Mouse (Mus musculus): ENCODE results near the gene Wnt10b. TPM values are rescaled to one million over a fixed set of nuclear protein-coding genes. Genes with fewer than 3 reads are reported as not detected.

Gene Wnt10b
- polyA plus RNA-seq, 1 experiment from 2014 or later: 0.10 TPM

- H3K9me3 ChIP-seq: no peaks in the 10 kb centered on the region
- 21% methylated on average over 19 of the region's 19 CpGs for WGBS
- no peak overlapping the region for H3K4me3 ChIP-seq
Measured at GRCm38 (mm10) chr15:98724441-98724840, 53.5 kb downstream of the Wnt10b start.

GRCm38 (mm10) chr15:98722854-98723253 lies 55.1 kb downstream of the Wnt10b start:
- 48% methylated on average over 14 of the region's 14 CpGs for WGBS
- H3K27ac ChIP-seq: no peak overlapping the region
- H3K9me3 ChIP-seq: no peaks in the 10 kb centered on the region
- H3K4me2 ChIP-seq: peak overlapping the region; percentile 8; the same call in 1 of the 2 replicates
- H3K9ac ChIP-seq: no peak overlapping the region
- no peak overlapping the region for H3K4me3 ChIP-seq
- H3K27me3 ChIP-seq: peaks cover 10% of the 10 kb centered on the region
- no peaks in the 10 kb centered on the region for H3K36me3 ChIP-seq
- H3K4me1 ChIP-seq: peaks cover 28% of the 10 kb centered on the region
- no peak for ATAC-seq (ENCODE audit: borderline replicate concordance, extremely low read depth, low FRiP score, low TSS enrichment)

More at GRCm38 (mm10) chr15:98724441-98724840, 53.5 kb downstream of the Wnt10b start:
- peaks cover 29% of the 10 kb centered on the region for H3K4me1 ChIP-seq
- peak overlapping the region; percentile 14; the same call in 1 of the 2 replicates for H3K4me2 ChIP-seq
- peaks cover 21% of the 10 kb centered on the region for H3K27me3 ChIP-seq
- ATAC-seq (ENCODE audit: borderline replicate concordance, extremely low read depth, low FRiP score, low TSS enrichment): no peak
- H3K27ac ChIP-seq: no peak overlapping the region
- no peaks in the 10 kb centered on the region for H3K36me3 ChIP-seq
- H3K9ac ChIP-seq: no peak overlapping the region

GRCm38 (mm10) chr15:98722191-98722590 lies 55.8 kb downstream of the Wnt10b start:
- Histone ChIP-seq H3K36me3 (no peaks in the 10 kb centered on the region), H3K4me3 (no peak overlapping the region), H3K9ac (no peak overlapping the region), H3K27ac (no peak overlapping the region), H3K4me2 (no peak overlapping the region), H3K4me1 (peaks cover 22% of the 10 kb centered on the region), H3K9me3 (no peaks in the 10 kb centered on the region), H3K27me3 (peaks cover 10% of the 10 kb centered on the region)
- WGBS: 70% methylated on average over 8 of the region's 8 CpGs
- ATAC-seq (ENCODE audit: borderline replicate concordance, extremely low read depth, low FRiP score, low TSS enrichment): no peak

Other genes starting within 250 kb of the Wnt10b start
- gene Kansl2, start 243.9 kb downstream of the Wnt10b start, polyA plus RNA-seq (2015; fragmentation: Nextera tagmentation; extraction: Ambion mirVana): 112 TPM in 2 replicates
- gene Ccnt1, start 207.2 kb downstream of the Wnt10b start, polyA plus RNA-seq (2015; fragmentation: Nextera tagmentation; extraction: Ambion mirVana): 51.4 and 56.3 TPM in 2 replicates
- not detected in 2 replicates for gene 4930415O20Rik, start 207.1 kb downstream of the Wnt10b start, polyA plus RNA-seq (2015; fragmentation: Nextera tagmentation; extraction: Ambion mirVana)
- gene Adcy6, start 168.1 kb downstream of the Wnt10b start, polyA plus RNA-seq (2015; fragmentation: Nextera tagmentation; extraction: Ambion mirVana): 22.4 and 23.2 TPM in 2 replicates
- gene Cacnb3, start 147.3 kb downstream of the Wnt10b start, polyA plus RNA-seq (2015; fragmentation: Nextera tagmentation; extraction: Ambion mirVana): 26.7 and 27.2 TPM in 2 replicates
- 22.5 and 22.9 TPM in 2 replicates for gene Ddx23, start 115.3 kb downstream of the Wnt10b start, polyA plus RNA-seq (2015; fragmentation: Nextera tagmentation; extraction: Ambion mirVana)
- gene Rnd1, start 100.7 kb downstream of the Wnt10b start, polyA plus RNA-seq (2015; fragmentation: Nextera tagmentation; extraction: Ambion mirVana): 0.63 and 0.92 TPM in 2 replicates
- gene Ccdc65, start 69.9 kb downstream of the Wnt10b start, polyA plus RNA-seq (2015; fragmentation: Nextera tagmentation; extraction: Ambion mirVana): 2.1 and 2.8 TPM in 2 replicates
- gene Fkbp11, start 50.0 kb downstream of the Wnt10b start, polyA plus RNA-seq (2015; fragmentation: Nextera tagmentation; extraction: Ambion mirVana): 30.0 and 32.6 TPM in 2 replicates
- gene Arf3, start 14.9 kb downstream of the Wnt10b start, polyA plus RNA-seq (2015; fragmentation: Nextera tagmentation; extraction: Ambion mirVana): 45.7 and 45.8 TPM in 2 replicates
- not detected in 2 replicates for gene Wnt1, start 11.7 kb upstream of the Wnt10b start, polyA plus RNA-seq (2015; fragmentation: Nextera tagmentation; extraction: Ambion mirVana)
- 0.04 TPM in 1 of 2 replicates, not detected in the other for gene Ddn, start 31.3 kb upstream of the Wnt10b start, polyA plus RNA-seq (2015; fragmentation: Nextera tagmentation; extraction: Ambion mirVana)
- gene Prkag1, start 53.4 kb upstream of the Wnt10b start, polyA plus RNA-seq (2015; fragmentation: Nextera tagmentation; extraction: Ambion mirVana): 105 and 113 TPM in 2 replicates
- gene Kmt2d, start 93.1 kb upstream of the Wnt10b start, polyA plus RNA-seq (2015; fragmentation: Nextera tagmentation; extraction: Ambion mirVana): 11.1 and 12.5 TPM in 2 replicates
- 9.9 and 11.6 TPM in 2 replicates for gene Rhebl1, start 116.4 kb upstream of the Wnt10b start, polyA plus RNA-seq (2015; fragmentation: Nextera tagmentation; extraction: Ambion mirVana)
- 2.3 and 2.8 TPM in 2 replicates for gene Dhh, start 120.4 kb upstream of the Wnt10b start, polyA plus RNA-seq (2015; fragmentation: Nextera tagmentation; extraction: Ambion mirVana)
- gene Lmbr1l, start 140.1 kb upstream of the Wnt10b start, polyA plus RNA-seq (2015; fragmentation: Nextera tagmentation; extraction: Ambion mirVana): 14.8 and 15.8 TPM in 2 replicates
- 1,916 and 1,998 TPM in 2 replicates for gene Tuba1b, start 156.4 kb upstream of the Wnt10b start, polyA plus RNA-seq (2015; fragmentation: Nextera tagmentation; extraction: Ambion mirVana)
- not detected in 2 replicates for gene Gm49450, start 175.4 kb upstream of the Wnt10b start, polyA plus RNA-seq (2015; fragmentation: Nextera tagmentation; extraction: Ambion mirVana)
- gene Tuba1a, start 175.6 kb upstream of the Wnt10b start, polyA plus RNA-seq (2015; fragmentation: Nextera tagmentation; extraction: Ambion mirVana): 1,060 and 1,067 TPM in 2 replicates

Data from lung, embryonic 15.5 days (tissue).